Mouse (Mus musculus) CD4-positive, CD25-positive, alpha-beta regulatory T cell, adult 2 months (primary cell): Measurements from ENCODE around the gene Nubpl.

Experiments used
- DNase-seq: peaks from one replicate; pipeline ENCODE4 v3.0.0-alpha.2; 2012; ENCODE audit warnings: low read depth, low spot score

Gene Nubpl

DNA sequence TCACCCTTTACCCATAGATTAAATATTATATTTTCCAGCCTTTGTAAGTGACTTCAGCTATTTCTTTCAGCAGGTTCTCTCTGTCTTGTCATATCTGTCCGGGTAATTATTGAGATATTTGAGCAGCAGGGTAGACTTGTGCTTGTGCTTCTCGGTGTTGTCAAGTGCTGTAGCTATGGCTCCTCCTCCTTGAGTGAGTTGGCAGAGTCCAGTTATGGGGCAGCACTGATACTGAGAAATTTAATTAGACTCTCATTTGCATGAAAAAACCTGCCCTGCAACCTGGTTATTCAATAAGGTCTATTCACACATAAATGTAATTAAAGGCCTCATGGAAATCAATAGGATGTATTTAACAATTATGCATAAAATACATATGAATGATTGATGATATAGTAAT lies 145.2 kb downstream of the Nubpl start:
- no peak for DNase-seq

DNA sequence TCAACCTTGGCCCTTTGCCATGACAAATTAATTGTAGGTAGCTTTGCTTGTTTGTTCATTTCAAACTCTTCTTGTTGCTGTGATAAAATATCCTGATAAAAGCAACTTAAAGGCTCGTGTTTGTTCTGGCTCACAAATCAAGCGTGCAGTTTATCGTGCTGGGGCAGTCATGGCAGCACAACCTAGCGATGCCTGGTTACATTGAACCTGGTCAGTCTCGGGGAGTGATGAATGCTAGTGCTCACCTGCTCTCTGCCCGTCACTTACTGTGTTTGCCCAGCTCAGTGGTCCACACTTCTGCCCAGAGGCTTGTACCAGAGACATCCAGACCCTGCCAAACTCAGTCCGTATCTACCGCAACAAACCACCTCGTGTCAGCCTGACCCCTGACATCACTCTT lies 149.9 kb downstream of the Nubpl start:
- no peak for DNase-seq

DNA sequence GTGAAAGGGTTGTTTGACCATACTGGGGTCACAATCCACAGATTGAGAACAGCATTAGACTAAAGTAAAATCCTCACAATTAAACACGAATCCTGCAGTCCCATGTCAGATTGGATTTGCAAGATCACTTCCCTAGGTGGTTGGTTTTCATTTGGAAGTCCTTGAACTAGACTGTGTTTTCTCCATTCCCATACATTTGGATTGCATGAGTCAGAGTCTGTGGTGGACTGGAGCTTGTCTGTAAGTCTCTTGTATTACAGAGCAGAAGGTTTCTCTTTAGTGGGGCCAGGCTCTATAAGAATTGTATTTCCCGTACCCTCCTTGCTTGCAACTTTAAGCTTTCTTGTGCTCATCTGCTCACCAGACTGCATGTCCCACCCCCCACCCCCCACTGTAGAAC lies 151.0 kb downstream of the Nubpl start:
- no peak for DNase-seq

DNA sequence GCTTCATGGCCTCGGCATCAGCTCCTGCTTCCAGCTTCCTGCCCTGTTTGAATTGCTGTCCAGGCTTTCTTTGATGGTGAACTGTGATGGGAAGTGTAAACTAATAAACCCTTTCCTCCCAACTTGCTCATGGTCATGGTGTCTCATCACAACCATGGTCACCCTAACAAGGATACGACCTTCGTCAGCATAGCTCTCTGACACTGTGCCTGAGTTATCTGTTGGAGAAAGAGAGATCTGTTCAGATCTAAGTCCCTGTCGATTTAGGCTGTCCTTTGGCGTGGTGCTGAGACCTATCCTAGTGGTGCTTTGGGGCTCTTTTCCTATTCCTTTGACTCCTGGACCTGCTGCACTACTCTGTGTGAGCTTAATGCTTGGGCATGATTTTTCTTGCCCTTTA lies 156.6 kb downstream of the Nubpl start:
- no peak for DNase-seq

DNA sequence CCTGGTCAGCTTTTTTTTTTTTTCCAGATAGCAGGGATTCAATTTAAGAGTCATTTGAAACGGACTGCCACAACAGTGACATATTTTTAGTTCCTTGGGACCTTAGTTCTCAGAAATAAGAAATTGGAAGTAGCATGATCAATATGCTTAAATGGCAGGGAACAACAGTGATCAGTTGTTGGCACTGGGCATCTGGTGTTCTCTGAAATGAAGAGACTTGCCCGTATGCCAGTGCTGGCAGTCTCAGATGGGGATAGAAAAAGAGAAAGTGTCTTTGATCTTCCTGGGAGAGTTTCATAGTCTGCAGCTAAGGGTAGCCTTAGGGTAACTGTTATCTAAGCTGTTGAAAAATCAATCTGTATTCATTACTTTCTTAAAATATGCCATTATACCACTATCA lies 170.6 kb downstream of the Nubpl start:
- DNase-seq = no peak

DNA sequence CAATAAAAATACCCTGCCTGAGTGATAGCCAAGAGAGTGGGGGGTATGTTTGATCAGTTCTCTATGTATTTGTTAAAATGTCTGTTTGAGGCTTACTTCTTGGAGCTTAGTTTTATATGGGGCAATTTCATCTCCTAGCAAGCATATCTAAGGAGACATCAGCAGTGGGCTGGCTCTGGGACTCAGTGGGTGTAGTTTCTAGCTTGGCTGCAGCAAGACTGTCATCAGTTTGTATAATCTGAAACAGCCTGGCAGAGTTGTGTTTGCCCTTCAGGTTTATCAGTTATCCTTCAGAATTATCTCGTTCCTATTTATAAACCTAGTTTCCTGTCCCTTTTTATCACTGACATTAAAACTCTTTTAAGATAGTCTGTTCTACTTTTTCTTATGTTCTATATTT lies 175.3 kb downstream of the Nubpl start:
- no peak for DNase-seq

DNA sequence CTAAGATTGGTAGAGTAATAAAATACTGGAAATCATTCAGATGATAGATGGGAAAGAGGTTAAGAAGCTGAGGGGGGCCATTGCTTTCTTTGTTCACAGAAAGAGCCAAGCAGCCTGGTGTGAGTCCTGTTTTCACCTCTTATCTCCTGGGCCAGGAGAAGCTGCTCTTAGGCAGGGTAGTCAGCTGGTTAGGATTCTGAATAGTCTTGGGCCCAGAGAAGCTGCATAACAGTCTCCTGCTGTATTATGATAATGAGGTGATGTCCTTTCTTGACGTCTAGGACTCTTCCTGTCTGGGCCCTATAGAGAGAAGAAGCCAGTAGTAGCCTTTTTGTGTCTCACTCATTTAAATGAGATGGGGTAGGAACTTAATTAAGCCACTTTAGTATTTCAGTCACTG lies 178.8 kb downstream of the Nubpl start:
- DNase-seq = no peak

DNA sequence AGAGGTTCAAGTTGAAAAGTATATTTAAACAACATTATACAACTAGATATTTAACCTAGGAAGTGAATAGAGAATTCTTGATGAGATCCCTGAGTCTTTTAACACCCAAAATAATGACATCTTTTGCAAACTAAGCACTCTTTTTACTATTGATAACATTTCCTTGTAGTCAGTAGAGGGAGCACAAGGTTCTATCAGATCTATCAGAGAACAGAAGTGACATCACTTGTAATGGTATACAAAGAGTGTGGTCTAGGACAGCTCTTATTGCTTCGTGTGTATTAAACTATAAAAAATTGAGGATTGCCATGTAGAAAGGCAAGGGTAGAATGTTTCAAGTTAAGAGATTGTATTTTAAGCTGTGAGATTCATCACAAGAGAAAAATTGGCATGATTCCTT lies 183.7 kb downstream of the Nubpl start:
- DNase-seq = no peak

DNA sequence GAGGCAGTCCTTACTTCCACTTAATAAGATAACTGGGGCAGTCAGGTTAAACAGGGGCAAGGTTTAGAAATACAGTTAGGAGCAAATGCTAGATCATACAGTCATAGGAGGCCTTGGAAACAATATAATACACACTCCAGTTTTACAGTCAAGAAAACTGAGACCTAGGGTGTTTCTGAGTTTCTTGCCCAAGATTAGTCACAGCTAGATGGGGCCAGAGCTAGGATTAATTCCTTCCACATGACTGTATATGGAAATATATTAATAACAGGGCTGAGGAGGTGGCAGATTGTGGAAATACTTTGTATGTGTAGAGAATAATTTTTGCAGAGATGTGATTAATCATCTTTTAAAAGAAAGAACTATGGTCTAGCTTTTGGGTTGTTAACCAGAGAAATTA lies 186.9 kb downstream of the Nubpl start:
- no peak for DNase-seq

DNA sequence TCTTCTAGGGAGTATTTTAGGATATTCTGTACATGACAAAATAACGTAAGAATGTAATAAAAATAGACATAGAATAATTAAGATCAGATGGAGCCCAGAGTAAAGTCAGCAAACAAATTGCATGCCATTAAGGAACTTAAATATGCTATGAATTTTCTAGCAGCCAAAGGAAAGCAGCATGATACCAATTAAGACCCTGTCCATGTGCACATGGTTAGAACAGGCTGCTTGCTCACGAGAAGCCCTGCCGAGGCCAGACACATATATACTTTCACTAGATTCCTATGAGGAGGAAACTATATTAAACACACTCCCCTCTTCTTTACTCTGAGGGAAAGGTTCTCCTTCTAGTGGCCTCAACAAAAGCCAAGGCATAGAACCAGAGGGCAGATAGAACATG lies 189.3 kb downstream of the Nubpl start:
- DNase-seq = no peak

DNA sequence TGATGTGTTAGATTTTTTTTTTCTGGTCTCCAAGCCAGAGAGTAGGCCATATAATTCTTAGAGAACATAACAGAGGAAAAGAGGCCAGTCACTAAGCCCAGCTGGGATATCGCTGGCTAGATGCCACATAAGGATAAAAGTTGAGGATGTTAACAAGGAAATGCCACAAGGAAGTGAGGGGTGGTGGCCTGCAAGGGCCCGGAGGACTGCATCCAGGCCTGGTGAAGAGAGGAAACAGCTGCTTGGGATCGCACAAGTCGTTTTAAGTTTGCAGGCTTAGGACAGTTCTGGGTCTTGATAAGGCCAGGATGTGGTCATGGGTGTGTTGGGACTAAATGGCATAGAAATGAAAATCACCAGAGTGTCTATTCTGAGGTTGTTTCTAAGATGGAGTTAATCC lies 191.0 kb downstream of the Nubpl start:
- no peak for DNase-seq

DNA sequence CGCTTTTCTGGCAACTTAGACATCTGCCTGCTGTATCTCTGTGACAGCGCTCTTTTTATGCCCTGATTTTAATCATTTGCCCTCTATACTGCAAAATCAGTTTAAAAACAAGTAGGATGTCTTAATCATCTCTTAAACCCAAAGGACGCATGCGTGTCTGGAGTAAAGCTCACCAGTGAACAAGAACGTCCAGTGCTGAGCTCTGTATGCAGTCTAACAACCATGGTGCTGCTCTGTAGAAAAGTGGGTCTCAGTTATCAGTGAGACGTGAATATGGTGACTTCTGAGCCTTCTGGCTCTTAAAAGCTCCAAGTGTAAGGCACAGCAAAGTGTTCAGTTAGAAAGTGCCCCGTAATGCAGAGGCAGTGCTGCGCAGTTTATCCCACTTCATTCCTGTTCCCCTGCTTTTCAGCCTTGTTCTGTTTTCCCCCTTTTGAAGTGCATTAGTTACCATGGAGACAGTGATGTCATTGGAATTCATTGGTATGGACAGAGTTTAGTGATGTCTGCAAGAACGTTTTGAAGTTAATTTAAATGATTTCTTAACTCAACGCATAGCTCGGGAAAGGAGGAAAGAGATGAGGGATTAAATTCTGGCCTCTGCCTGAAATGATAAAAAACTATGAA lies 191.5 kb downstream of the Nubpl start:
- no peak for DNase-seq

DNA sequence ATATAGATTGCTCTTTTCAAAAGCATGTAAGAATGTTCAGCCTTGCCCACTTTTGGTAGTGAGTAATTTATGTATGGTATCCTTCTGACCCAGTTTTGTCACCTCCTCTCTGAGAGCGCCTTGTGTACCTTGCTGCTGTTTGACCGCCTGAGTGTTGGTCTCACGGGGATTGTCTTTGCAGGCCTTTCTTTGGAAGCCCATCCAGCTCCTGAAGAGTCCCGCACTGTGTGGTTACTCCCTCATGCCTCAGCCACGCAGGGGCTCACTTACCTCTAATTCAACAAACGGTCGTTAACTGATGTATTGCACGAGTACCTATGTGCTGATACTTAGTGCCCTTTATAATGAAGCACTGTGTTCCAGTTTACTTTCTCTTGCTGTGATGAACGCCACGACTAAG lies 192.1 kb downstream of the Nubpl start:
- DNase-seq = no peak

DNA sequence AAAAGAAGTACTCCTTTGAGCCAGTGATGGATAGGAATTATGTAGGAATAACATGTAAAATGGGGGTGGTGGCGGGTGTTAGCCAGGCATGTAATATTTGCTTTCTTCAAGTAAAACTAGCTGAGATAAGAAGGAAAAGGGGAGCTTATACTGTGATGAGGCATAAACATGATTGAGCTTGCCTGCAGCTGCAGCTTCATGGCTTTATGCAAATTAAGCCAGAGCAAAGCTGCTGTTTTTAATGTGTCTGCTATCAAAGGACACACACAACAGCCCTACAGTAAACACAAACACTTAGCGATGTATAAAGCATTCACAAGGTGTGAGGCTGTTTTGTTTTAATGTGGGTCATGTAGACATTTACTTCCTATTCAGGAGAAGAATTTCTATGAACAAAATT lies 196.4 kb downstream of the Nubpl start:
- DNase-seq = no peak

DNA sequence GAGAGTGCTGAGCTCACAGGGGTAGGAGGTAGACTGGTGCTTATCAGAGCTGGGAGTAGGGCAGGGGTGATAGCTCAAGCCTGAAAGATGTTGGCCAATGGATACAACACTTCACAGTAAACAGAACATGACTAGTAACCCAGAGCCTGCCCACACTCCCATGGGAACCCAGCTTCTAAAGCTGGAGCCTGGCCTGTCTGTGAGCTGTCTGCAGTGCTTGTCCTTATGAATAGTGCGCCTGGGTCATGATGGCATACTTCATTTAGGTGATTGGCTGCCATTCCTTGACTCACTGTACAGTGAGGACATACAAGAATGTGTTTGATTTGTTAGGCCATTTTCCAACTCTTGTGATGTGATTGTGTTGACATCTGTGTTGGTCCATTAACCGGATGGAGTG lies 200.5 kb downstream of the Nubpl start:
- DNase-seq = no peak

DNA sequence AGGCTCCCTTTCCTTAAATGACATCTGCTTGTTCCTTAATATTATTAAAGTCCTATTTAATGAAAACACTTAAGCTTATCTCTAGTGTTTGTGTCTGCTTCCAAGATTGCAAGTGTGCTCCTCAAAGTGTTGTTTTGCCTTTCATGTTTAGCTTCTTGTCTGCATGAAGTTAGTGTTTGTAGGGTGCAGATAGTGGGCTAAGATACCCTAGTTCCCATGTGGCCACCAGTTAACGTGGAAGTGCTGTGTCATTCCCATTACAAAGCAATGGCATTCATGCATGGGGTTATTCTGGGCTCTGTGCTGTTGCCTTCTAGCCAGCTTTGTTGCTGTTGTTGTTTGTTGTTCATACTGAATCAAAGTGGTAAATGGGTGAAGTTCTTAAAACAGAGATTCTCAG lies 201.1 kb downstream of the Nubpl start:
- DNase-seq = no peak

DNA sequence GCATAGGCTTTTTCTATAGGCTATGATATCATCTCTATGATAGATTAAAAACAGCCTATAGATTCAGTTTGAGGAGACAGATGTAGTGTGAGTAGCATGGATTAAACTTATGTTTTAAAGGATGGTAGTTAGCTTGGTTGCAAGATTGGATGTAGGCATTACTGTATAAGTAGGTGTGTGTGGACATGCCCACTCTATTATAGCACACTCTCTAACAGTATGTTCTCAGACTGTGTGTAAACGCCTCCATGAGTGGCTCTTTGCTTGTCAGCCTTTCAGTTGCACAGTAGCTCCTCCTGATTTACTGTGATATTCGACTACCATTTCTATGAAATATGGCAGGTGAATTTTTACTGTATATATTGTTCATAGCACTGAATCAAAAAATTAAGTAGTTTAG lies 205.4 kb downstream of the Nubpl start:
- DNase-seq = no peak

DNA sequence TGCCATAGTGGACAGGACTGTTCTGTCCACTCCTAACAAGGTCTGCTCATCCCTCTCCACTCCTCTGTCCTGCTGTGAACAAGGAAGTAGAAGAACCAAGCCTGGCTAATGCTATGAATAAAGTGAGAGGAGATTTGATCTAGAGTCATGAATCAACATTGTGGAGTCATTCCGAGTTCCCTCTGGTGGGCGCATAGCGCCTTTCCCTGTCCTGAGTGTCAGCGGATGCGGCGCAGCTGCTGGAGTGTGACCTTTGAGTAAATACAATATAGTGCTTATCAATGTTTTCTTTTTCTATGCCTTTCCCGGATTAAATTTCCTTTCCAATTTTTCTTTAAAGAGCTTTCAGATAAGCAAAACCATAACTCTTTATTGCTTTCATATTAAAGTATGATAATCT lies 208.8 kb downstream of the Nubpl start:
- no peak for DNase-seq

DNA sequence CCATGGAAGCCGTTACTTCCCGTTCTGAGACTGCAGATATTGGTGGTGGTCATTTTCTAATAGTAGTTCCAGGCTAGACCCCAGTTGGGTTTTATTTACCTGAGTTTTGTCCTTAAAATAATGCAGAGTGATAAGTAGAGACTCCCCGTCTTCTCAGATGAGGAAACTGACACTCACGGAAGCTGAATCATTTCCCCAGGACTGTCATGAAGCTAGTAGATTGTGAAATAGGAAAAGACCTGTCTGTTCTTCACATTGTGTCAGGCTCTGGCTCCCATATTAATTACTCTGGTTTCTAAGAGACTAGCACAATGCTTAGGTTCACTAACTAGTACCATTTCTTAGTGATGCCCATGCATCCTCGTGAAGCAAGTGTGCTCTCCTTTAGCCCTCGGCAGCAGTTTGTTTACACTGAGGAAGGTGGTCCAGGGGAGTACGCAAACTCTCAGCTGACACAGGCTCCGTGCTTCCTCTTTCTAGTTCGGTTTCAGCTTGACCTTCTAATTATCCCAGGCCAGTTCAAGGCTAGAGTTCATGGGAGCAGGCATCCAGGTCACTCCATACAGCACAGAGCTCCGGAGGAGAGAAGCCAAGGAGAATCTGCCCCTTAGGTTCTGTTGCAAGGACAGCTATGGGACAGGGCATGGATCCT lies 209.9 kb downstream of the Nubpl start:
- DNase-seq = no peak

DNA sequence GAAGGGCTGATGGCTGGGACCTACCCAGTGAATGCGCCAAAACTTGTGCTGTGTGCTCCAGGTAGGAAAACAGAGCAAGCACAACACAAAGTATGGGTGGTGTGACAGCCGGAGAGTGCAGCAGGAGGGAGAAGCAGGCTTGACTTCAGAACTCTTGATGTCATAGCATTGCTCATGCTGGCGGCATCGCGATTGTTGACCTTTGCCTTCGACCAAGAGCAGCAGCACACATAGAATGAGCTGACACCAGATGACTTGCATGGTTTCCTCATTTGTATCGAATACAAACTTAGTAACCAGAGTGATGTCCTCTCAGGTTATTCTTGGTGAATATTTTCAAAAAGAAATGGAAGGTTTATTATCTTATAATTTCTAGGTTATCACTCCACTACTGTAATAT lies 211.1 kb downstream of the Nubpl start:
- DNase-seq = no peak

DNA sequence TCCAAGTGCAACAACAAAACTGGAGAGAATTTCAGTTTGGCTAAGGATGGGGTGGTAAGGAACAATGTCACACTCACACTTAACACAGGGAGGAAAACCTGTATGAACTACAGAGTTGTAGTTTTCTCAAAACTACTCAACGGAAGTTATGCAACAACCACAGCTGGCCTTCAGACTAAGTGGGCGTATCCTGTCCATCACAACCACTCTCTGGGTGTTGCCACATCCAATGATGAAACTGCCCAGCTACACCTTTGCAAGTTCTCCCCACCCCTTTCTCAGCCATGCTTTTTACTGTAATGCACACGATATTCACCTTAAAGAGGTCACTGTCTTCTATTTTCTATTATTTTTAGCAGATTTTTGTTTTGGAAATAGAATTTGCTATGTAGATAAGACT lies 217.3 kb downstream of the Nubpl start:
- DNase-seq = no peak

DNA sequence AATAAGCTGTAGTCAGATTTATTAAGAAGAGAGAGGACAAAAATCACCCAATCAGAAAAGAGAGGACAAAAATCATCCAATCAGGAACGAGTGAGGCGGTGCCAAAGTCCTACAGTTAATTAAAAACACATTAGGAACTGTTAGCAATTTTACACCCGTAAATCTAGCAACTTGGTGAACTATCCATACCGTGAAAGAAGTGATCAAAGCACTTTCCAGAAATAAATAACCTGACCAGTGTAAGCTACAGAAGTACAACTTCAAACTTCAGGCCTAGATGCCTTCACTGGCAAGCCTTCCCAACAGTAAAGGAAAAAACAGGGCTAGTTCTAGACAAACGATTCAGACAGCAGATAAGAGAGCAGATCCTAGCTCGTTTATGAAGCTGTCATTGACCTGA lies 220.1 kb downstream of the Nubpl start:
- no peak for DNase-seq

DNA sequence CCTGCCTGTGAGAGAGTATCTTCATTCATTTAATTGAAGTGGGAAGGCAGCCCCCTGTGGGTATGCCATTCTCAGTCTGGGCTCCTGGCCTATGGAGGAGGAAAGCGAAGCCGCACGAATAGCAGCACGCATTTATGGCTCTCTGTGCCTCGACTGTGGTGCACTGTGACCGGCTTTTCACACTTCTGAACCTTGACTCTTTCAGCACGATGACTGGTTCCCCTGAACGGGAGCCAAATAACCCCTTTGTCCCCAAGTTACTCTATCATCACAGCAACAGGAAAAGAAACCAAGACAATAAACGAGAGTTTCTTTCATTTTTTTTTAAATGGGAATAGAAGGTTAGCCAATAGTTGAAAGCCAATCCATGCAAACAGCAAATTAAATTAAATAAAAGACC lies 220.9 kb downstream of the Nubpl start:
- DNase-seq = no peak

DNA sequence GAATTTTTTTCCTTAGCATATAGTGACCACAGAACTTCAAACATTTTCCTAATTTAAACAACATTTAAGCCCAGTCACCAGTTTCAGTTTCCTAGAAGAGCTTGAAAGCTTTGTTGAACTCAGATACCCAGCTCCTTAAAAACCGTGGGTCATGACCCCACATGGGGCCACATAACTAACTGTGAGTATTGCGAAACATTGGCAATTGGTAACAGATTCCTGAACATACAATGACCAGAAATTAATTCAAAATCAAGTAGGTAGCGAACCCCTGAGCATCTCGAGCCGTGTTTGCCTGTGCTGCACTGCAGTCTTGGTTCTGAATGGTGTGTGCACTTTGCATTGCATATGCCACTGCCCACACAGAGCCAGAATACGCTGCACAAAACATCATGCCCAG lies 221.6 kb downstream of the Nubpl start:
- DNase-seq = no peak
